Mouse (Mus musculus): ENCODE data around the gene Hhipl1.

Gene Hhipl1

GRCm38 (mm10) chr12:108373611-108374010 lies 67.5 kb downstream of the Hhipl1 start:
- DNase-seq (ENCODE audit: low read depth, low spot score), result no peak
- Histone ChIP-seq H3K36me3 (ENCODE audit: control insufficient read depth, insufficient read depth, low read length, poor library complexity, severe bottlenecking) (no peaks in the 10 kb centered on the region), H3K27me3 (ENCODE audit: control insufficient read depth, insufficient read depth, low read length, poor library complexity, severe bottlenecking) (no peaks in the 10 kb centered on the region)

GRCm38 (mm10) chr12:108374689-108375088 lies 68.6 kb downstream of the Hhipl1 start:
- Histone ChIP-seq H3K36me3 (ENCODE audit: control insufficient read depth, insufficient read depth, low read length, poor library complexity, severe bottlenecking) (no peaks in the 10 kb centered on the region), H3K27me3 (ENCODE audit: control insufficient read depth, insufficient read depth, low read length, poor library complexity, severe bottlenecking) (no peaks in the 10 kb centered on the region)
- no peak for DNase-seq (ENCODE audit: low read depth, low spot score)

DNA sequence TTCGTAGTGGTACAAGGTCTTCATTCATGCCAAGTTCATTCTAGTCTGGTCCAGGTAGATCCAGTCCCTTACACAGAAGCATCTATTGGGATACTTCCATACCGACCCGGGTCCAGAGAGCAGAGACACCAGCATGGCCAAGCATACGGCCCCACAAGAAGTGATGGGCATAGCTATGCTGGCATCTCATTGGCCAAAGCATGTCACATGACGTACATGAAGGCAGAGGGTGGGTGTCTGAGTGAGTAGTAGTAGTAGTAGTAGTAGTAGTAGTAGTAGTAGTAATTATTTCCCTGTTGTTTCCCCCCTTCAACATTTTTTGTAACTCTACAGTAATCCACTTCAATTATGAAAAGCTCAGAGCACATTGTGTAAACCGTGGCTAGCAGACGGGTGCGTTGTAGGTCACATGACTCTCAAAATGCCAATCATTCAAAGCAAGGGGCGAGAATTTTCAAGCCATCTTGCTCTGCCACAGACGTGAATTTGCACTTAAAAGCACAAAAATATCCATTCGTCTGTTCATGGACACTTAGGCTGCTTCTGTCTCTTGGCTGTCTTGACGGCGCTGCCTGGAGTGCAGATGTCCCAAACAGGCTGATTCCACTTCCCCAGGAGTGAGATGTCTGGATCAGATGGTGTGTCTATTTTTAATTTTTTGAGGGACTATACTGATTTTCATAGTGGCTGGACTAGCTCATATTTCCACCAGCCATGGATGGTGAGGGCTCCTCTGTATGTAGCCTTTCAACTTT lies 72.5 kb downstream of the Hhipl1 start:
- DNase-seq (ENCODE audit: low read depth, low spot score), result no peak
- H3K36me3 ChIP-seq (ENCODE audit: control insufficient read depth, insufficient read depth, low read length, poor library complexity, severe bottlenecking), result no peaks in the 10 kb centered on the region
- H3K27me3 ChIP-seq (ENCODE audit: control insufficient read depth, insufficient read depth, low read length, poor library complexity, severe bottlenecking), result no peaks in the 10 kb centered on the region

Measured in splenic B cell, adult 2 months (primary cell).